Mouse (Mus musculus) gastrocnemius, postnatal 36 days (tissue): ENCODE measurements at regions not wholly inside any gene's neighbourhood (a gene's known extent, or its start where the extent isn't known, plus 50 kb on each side); places are given as distances from the start of the nearest gene placed in this dataset.
"Not testable (repeated sequence)": the region's sequence is repeated elsewhere in the genome, so short reads cannot be mapped to it uniquely, and the experiment has no call there.

ENCODE experiments used
- DNase-seq, 2 experiments: peaks; one replicate each; pipeline ENCODE4 v3.0.0; 2022
- intact Hi-C: fragments of 180-260 bp; cut with DNase I; formaldehyde crosslinking; loops from one replicate; pipeline ENCODE4 v1.15.1; 2025

GRCm38 (mm10) chr14:120741492-120742054 is 169.5 kb upstream of the Ipo5 start:
- no peak for DNase-seq
- intact Hi-C loops: no loop called here

DNA sequence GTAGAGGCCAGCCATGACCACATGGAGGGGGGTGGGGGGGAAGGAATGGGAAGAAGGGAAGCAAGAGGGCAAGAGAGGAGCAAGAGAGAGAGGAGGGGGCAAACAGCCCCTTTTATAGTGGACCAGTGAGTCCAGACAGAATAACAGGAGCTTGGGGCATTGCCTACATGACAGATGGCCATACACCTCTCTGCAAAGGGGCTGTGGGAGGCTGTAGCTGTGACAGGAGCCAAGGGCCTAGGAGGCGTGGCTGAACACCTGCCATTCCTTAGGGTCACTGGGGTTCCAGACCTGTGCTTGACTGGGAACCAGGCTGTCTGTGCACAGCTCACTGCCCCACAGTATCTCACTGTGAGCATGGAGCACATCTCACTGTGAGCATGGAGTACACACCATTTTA is 157.0 kb upstream of the Ipo5 start:
- intact Hi-C loops: no loop called here
- no peak for DNase-seq

GRCm38 (mm10) chr14:120755389-120755788 is 155.6 kb upstream of the Ipo5 start:
- intact Hi-C loops: no loop called here
- DNase-seq: no peak

GRCm38 (mm10) chr14:120758200-120758830 is 152.7 kb upstream of the Ipo5 start:
- intact Hi-C loops: no loop called here

DNA sequence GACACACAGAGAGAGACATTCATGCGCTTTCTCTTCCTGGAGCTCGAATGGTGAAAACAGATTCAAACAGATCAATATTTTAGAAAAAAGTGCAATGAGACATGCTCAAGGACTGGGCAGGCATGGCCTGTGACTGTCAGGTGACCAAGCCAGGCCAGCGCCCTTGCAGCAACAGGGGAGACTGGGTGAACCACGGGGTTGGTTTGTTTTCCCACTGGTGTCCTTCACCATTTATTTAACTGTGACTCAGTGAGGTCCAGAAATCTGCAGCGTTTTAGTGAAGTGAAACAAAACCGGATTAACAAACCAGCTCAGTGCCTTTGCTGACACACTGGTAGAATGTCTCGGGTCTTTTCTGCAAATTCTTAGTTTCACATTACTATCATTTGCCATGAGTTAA is 148.9 kb upstream of the Ipo5 start:
- DNase-seq: no peak
- intact Hi-C loops: no loop called here

More at GRCm38 (mm10) chr14:120758200-120758830, 152.7 kb upstream of the Ipo5 start:
- no peak for DNase-seq

- intact Hi-C loops: no loop called here
Measured at GRCm38 (mm10) chr14:120762733-120763132, 148.3 kb upstream of the Ipo5 start.

DNA sequence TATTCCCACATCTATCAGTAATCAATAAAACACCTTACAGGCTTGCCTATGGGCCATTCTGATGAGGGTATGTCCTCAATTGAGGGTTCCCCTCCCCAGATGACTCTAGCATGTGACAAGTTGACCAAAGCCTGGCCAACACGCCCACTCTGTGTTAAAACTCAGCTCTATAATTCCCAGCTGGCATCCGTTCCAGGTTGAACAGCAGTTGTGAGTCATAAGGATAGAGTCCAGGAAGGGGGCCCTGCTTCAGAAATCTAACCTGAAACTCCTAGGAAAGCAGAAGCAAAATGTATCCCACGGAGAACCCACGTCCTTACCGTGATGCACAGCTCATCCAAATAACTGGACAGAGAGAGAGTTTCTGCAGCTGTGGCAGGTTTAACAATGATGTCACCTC is 147.2 kb upstream of the Ipo5 start:
- DNase-seq: no peak
- intact Hi-C loops: no loop called here

More at GRCm38 (mm10) chr14:120762733-120763132, 148.3 kb upstream of the Ipo5 start:
- no peak for DNase-seq

DNA sequence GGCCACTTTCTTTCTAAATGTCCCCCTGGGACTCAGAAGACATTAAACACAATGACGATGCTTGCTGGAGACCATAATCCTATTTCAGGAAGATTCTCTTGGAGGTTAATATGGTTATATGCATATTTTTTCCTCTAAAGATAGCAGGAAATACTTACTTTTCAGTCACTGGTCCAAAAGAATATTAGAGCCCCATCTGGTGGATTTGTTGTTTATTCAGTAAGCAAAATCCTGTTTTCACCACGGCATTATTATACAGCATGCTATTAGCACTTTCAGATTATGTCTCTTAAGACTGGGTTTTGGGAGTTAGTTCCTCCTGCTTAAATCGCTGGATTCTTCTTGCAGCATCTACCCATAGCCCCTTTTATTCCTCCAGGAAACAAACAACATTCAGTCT is 146.6 kb upstream of the Ipo5 start:
- intact Hi-C loops: no loop called here
- no peak for DNase-seq

GRCm38 (mm10) chr14:120766451-120766850 is 144.6 kb upstream of the Ipo5 start:
- intact Hi-C loops: no loop called here
- no peak for DNase-seq

DNA sequence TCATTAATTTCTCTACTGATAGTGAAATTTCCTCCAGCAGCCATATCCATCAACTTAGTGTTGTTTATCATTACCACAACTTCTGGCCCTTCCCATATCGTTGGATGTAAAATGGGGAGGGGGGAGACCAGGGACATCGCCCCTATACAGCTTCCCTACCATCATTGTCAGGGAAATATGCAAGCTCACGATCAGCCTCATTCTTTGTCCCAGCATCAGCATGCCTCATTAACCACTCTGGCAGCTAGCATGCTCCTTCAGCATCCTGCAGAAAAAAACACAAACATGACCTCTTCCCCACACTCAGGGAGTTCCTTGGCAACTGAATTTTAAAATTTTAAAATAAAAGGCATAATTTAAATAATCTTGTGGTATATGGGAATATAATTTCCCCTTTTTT is 140.4 kb upstream of the Ipo5 start:
- intact Hi-C loops: no loop called here
- no peak for DNase-seq

DNA sequence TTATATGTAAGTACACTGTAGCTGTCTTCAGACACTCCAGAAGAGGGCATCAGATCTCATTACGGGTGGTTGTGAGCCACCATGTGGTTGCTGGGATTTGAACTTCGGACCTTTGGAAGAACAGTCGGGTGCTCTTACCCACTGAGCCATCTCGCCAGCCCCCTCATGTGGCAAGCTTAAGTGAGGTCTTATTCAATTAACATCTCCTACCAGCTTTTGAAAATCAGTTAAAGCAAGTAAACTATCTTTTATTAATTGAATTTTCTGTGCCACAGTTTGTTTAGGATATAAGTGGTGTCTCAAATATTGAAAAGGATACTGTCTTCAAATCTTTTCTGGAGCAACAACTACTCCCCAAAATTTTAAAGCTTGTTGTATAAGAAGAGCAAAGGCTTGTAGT is 138.0 kb upstream of the Ipo5 start:
- intact Hi-C loops: not testable (repeated sequence)

DNA sequence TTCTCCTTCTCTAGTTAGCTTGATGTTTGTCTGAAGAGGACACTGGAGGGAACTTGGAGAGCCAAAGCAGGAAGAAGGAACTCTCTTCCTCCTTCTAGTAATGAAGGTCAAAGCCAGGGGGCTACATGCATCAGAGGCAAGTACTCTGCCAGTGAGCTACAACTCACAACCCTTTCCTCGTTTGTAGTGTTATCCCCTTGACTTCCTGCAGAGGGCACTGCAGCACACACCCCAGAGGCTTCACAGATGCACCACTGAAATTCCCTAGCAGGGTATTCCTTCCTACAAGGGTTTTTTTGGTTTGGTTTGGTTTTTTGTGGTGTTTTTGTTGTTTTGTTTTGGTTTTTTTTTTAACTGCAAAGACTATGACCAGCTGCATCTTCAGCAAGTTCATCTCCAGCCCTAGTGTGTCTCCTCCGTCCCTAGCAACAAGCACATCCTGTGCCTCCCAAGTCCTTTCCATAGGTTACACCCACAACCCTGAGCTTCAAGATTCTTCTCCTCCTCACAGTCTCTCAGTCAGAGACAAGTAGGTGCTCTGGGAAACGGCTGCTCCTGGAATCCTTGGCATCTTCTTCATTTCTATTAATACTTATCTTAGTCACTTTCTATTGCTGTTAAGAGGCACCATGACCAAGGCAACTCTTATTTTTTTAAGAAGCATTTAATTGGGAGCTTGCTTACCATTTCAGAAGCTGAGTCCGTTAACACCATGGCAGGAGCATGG is 119.0 kb upstream of the Ipo5 start:
- intact Hi-C loops: no loop called here
- no peak for DNase-seq

More for the DNA sequence above, 138.0 kb upstream of the Ipo5 start:
- not testable (repeated sequence) for DNase-seq

DNA sequence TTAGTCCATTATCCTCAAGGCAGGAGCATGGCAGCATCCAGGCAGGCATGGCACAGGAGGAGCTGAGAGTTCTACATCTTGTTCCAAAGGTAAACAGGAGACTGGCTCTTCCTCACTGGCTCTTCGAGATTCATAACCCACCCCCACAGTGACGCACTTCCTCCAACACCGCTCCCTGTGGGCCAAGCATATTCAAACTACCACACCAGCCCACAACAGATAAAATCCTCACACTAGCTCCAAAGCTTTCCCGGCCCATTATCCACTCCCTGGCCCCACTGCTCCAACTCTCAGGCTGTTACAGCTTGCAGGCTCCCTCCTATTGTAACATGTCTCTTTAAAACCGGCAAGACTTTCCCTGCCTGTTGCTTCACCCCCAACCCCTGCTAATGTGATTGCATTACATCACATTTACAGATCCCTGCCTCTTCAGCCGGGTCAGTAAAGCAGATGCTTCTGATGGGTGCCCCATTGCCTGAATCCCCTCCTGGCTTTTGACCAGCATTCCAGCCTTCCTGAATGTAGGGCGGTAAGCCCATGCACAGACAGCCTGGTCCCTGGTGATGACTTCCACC is 113.0 kb upstream of the Ipo5 start:
- no peak for DNase-seq
- intact Hi-C loops: no loop called here

DNA sequence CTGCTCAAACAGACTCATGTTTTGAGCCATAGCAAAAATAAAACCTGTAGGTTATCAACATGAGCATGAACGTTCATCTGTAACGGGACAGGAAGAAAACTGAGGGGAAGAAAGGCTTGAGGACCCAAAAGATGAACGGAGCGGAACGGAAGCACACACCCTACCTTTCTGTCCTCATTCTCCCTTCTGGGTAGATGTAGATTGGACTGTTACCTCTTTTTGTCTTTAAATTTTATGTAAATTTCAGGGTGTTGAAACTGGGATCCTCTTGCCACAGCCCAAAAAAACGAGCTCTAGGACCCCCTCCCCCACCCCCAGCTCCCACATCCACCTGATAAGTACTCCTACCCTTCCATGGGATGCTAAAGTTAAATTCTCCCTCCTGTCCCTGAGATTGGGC is 107.8 kb upstream of the Ipo5 start:
- DNase-seq: no peak
- intact Hi-C loops: no loop called here

- DNase-seq: no peak
- intact Hi-C loops: no loop called here
Measured at GRCm38 (mm10) chr14:120803739-120804138, 107.3 kb upstream of the Ipo5 start.

GRCm38 (mm10) chr14:120804183-120804848 is 106.7 kb upstream of the Ipo5 start:
- DNase-seq: no peak
- intact Hi-C loops: no loop called here

DNA sequence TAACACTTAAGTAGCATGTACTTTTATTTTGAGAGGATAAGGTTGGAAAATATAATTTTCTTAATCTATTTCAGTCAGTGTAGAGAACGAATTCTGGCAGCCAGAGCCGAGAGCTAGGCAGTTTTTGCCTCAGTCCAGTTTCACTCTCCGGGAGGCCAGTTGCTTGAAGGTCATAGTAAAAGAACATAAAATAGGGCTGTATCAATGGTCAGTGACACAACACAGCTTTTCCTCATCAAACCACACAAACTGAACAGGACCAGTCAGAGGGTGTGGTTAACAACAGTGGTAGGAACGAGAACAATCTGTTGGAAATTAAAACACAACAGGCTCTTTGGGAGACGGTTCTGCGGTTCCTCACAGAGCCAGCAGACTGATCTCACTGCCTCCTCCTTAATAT is 105.9 kb upstream of the Ipo5 start:
- intact Hi-C loops: no loop called here
- no peak for DNase-seq

DNA sequence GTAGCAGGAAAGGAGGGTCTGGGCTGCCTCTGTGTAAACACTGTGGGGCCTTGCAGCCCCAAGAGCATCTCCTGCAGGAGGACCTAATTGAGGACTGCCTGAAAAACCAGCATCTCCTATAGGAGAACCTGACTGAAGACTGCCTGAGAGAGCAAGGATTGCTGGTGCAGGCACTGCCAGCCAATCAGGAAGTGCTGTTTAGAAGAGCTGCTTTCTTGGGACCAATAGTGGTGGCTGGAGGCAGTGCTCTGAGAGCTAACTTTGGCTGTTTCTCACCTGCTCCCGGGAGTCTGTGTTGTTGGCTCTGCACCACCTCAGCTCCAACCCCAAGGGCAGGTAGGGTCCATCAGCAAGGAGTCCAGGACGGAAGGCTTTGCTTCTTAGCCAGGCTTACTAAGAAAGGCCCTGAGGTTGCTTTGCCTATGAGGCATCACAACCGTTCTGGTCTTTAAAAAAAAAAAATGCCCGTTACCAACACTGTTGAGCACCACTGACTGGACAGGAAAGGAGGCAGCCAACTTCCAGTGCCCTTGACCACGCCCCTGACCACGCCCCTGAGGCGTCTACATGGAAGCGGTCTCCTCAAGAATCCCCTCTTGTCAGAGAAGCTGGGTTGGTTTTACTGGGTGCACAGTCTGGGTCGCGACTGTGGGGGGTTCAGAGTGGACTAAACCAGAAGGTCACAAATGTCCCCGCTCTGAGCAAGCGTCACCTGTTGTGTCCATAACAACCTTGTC is 105.0 kb upstream of the Ipo5 start:
- intact Hi-C loops, DNase-seq: not testable (repeated sequence)

- DNase-seq: no peak
- intact Hi-C loops: no loop called here
Measured at GRCm38 (mm10) chr14:120806553-120806893, 104.5 kb upstream of the Ipo5 start.

- no peak for DNase-seq
- intact Hi-C loops: no loop called here
Measured at GRCm38 (mm10) chr14:120809321-120809720, 101.7 kb upstream of the Ipo5 start.

GRCm38 (mm10) chr14:120813938-120814337 is 97.1 kb upstream of the Ipo5 start:
- intact Hi-C loops: no loop called here
- DNase-seq: no peak
